Mouse (Mus musculus) heart, embryonic 15.5 days (tissue): ENCODE data around the gene Foxp4. TPM values are rescaled to one million over a fixed set of nuclear protein-coding genes. Genes with fewer than 3 reads are reported as not detected.

Source experiments
- ATAC-seq: fragments of 200-750 bp; cut with Nextera tagmentation; replicated peaks from 2 replicates; pipeline ENCODE4 v1.8.0; 2017; ENCODE audit warnings: low read depth, moderate TSS enrichment; ENCODE audit not compliant: insufficient number of reproducible peaks, insufficient read depth, low FRiP score
- H3K27ac ChIP-seq: fragments of 300-500 bp; sonication (generic); 2 replicates; pipeline ENCODE4 v1.5.1; 2015; ENCODE audit warnings: mild to moderate bottlenecking, inconsistent platforms
- H3K27me3 ChIP-seq: fragments of 300-500 bp; sonication (generic); 2 replicates; pipeline ENCODE4 v1.6.1; 2015; ENCODE audit warnings: inconsistent platforms
- H3K36me3 ChIP-seq: fragments of 300-500 bp; sonication (generic); 2 replicates; pipeline ENCODE4 v1.6.1; 2015; ENCODE audit warnings: mild to moderate bottlenecking, inconsistent platforms
- H3K4me1 ChIP-seq: fragments of 300-500 bp; sonication (generic); replicated peaks from 2 replicates; pipeline ENCODE4 v1.6.1; 2015; ENCODE audit warnings: inconsistent platforms
- H3K4me2 ChIP-seq: fragments of 300-500 bp; sonication (generic); 2 replicates; pipeline ENCODE4 v1.6.1; 2015; ENCODE audit warnings: inconsistent platforms, mild to moderate bottlenecking, moderate library complexity
- H3K4me3 ChIP-seq: fragments of 300-500 bp; sonication (generic); 2 replicates; pipeline ENCODE4 v1.5.1; 2015; ENCODE audit warnings: mild to moderate bottlenecking, inconsistent platforms
- H3K9ac ChIP-seq: fragments of 300-500 bp; sonication (generic); 2 replicates; pipeline ENCODE4 v1.6.1; 2015; ENCODE audit warnings: mild to moderate bottlenecking, inconsistent platforms
- H3K9me3 ChIP-seq: fragments of 300-500 bp; sonication (generic); replicated peaks from 2 replicates; pipeline ENCODE4 v1.6.1; 2016; ENCODE audit warnings: inconsistent platforms
- WGBS: fragments of 180-500 bp; shearing (Covaris S2); methylation state at CpG from one replicate; pipeline ENCODE4 v1.1.7; 2015; ENCODE audit warnings: mixed read lengths; 5-methylcytosine and 5-hydroxymethylcytosine counted together
- polyA plus RNA-seq: library from polyadenylated mRNA; unstranded; fragments of >200 nt; fragmentation: Nextera tagmentation; extraction: Ambion mirVana; gene quantifications from 2 replicates; pipeline ENCODE4 v1.2.1, GENCODE M21; 2015

The Foxp4 gene
- polyA plus RNA-seq = 6.4 and 11.1 TPM in 2 replicates

- Histone ChIP-seq H3K27ac (peak within 1 kb of the TSS; percentile 98), H3K4me3 (peak within 1 kb of the TSS; percentile 90), H3K4me1 (peaks cover 34% of the 10 kb centered on the region), H3K4me2 (peak within 1 kb of the TSS; percentile 97), H3K36me3 (no peaks in the 10 kb centered on the region), H3K27me3 (peaks cover 9% of the 10 kb centered on the region), H3K9ac (peak within 1 kb of the TSS; percentile 91), H3K9me3 (no peaks in the 10 kb centered on the region)
- ATAC-seq = peak; percentile 88
- WGBS = under 1% methylated on average over 88 of the region's 91 CpGs
These were observed at the start of gene Foxp4 for GRCm38 (mm10) chr17:47924383-47925339. Foxp4 (minus strand) TSS chr17:47924645.

GRCm38 (mm10) chr17:47973563-47974472 is 49.4 kb upstream of the Foxp4 start:
- H3K27ac ChIP-seq = peak overlapping the region; percentile 87
- H3K27me3 ChIP-seq = no peaks in the 10 kb centered on the region
- peak overlapping the region; percentile 53 for H3K9ac ChIP-seq
- 2% methylated on average over 61 of the region's 61 CpGs for WGBS
- H3K4me2 ChIP-seq = peak overlapping the region; percentile 89
- H3K4me3 ChIP-seq = peak overlapping the region; percentile 53
- peak; percentile 61 for ATAC-seq
- no peaks in the 10 kb centered on the region for H3K36me3 ChIP-seq
- H3K4me1 ChIP-seq = peaks cover 46% of the 10 kb centered on the region
- H3K9me3 ChIP-seq = no peaks in the 10 kb centered on the region

- WGBS = 45% methylated on average over 10 of the region's 12 CpGs
- no peak overlapping the region for H3K4me2 ChIP-seq
- H3K27me3 ChIP-seq = no peaks in the 10 kb centered on the region
- H3K27ac ChIP-seq = no peak overlapping the region
- no peaks in the 10 kb centered on the region for H3K36me3 ChIP-seq
- no peak overlapping the region for H3K4me3 ChIP-seq
- no peaks in the 10 kb centered on the region for H3K4me1 ChIP-seq
- H3K9ac ChIP-seq = no peak overlapping the region
- ATAC-seq = no peak
- H3K9me3 ChIP-seq = no peaks in the 10 kb centered on the region
These were observed 41.5 kb upstream of the Foxp4 start for GRCm38 (mm10) chr17:47965885-47966505.

- Histone ChIP-seq H3K27ac (no peak overlapping the region), H3K4me2 (no peak overlapping the region), H3K4me1 (peaks cover 15% of the 10 kb centered on the region), H3K9ac (no peak overlapping the region), H3K9me3 (no peaks in the 10 kb centered on the region), H3K36me3 (no peaks in the 10 kb centered on the region), H3K4me3 (no peak overlapping the region), H3K27me3 (0 out of 2 replicates have a peak, but pooled peaks cover 4% of the 10 kb centered on the region)
- 35% methylated on average over 10 of the region's 10 CpGs for WGBS
- no peak for ATAC-seq
These were observed 33.8 kb upstream of the Foxp4 start for GRCm38 (mm10) chr17:47958046-47958790.

GRCm38 (mm10) chr17:47956486-47956885 is 32.0 kb upstream of the Foxp4 start:
- Histone ChIP-seq H3K4me3 (no peak overlapping the region), H3K4me2 (no peak overlapping the region), H3K27me3 (peaks cover 10% of the 10 kb centered on the region; the same call in 1 of the 2 replicates), H3K4me1 (peaks cover 24% of the 10 kb centered on the region), H3K9ac (no peak overlapping the region), H3K27ac (no peak overlapping the region), H3K36me3 (no peaks in the 10 kb centered on the region), H3K9me3 (no peaks in the 10 kb centered on the region)
- 95% methylated on average over 8 of the region's 8 CpGs for WGBS
- no peak for ATAC-seq

GRCm38 (mm10) chr17:47955054-47955741 is 30.8 kb upstream of the Foxp4 start:
- Histone ChIP-seq H3K4me1 (peaks cover 24% of the 10 kb centered on the region), H3K4me2 (no peak overlapping the region), H3K4me3 (no peak overlapping the region), H3K27me3 (peaks cover 10% of the 10 kb centered on the region; the same call in 1 of the 2 replicates), H3K27ac (peak overlapping the region; percentile 44), H3K9ac (no peak overlapping the region), H3K36me3 (no peaks in the 10 kb centered on the region), H3K9me3 (no peaks in the 10 kb centered on the region)
- ATAC-seq = peak; percentile 47; the same call in 1 of the 2 replicates
- WGBS = 28% methylated on average over 12 of the region's 12 CpGs

- no peak overlapping the region for H3K27ac ChIP-seq
- no peak overlapping the region for H3K9ac ChIP-seq
- peaks cover 10% of the 10 kb centered on the region; the same call in 1 of the 2 replicates for H3K27me3 ChIP-seq
- WGBS = 49% methylated on average over 5 of the region's 5 CpGs
- peaks cover 23% of the 10 kb centered on the region for H3K4me1 ChIP-seq
- no peak for ATAC-seq
- no peaks in the 10 kb centered on the region for H3K36me3 ChIP-seq
- no peak overlapping the region for H3K4me3 ChIP-seq
- H3K9me3 ChIP-seq = no peaks in the 10 kb centered on the region
- no peak overlapping the region for H3K4me2 ChIP-seq
These were observed 28.8 kb upstream of the Foxp4 start for GRCm38 (mm10) chr17:47953231-47953630.

DNA sequence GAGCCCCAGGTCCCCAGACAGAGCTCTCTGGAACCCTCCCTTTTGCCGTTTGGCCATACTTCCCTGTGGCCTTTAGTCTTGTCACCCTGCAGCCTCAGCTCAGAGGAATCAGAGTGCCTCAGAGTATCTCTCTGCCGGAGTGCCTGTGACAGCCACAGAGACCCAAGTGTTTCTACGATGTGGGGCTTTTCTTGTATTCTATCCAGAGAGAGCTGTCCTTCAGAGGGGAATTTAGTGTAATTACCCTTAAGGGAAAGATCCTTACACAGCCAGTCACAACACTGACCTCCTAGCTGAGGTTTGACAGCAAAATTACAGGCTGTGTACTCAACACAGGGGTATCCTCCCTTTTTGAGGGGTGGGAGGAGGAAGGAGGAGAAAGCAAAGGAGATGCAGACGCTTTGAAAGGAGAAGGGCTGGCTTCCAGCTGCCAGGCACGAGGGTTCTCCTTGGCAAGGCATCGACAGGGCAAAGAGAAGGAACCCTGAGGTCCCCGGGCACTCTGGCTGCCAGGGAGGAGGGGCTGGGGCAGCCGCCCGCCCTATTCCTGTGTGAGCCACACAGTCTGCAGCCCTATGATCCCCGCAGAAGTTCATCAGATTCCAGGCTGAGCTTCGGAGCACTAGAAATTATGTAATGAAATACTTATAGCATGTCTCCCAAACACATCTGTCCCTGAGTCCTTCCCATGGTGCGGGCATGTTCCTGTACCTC is 28.1 kb upstream of the Foxp4 start:
- H3K4me3 ChIP-seq = no peak overlapping the region

GRCm38 (mm10) chr17:47951452-47951851 is 27.0 kb upstream of the Foxp4 start:
- H3K9ac ChIP-seq = no peak overlapping the region
- H3K9me3 ChIP-seq = no peaks in the 10 kb centered on the region
- no peak overlapping the region for H3K4me3 ChIP-seq
- peaks cover 23% of the 10 kb centered on the region for H3K4me1 ChIP-seq
- no peak overlapping the region for H3K4me2 ChIP-seq
- H3K36me3 ChIP-seq = no peaks in the 10 kb centered on the region
- 82% methylated on average over 13 of the region's 13 CpGs for WGBS
- H3K27me3 ChIP-seq = peaks cover 10% of the 10 kb centered on the region; the same call in 1 of the 2 replicates
- no peak for ATAC-seq
- no peak overlapping the region for H3K27ac ChIP-seq

More for the DNA sequence above, 28.1 kb upstream of the Foxp4 start:
- Histone ChIP-seq H3K36me3 (no peaks in the 10 kb centered on the region), H3K4me2 (no peak overlapping the region), H3K9me3 (no peaks in the 10 kb centered on the region), H3K9ac (no peak overlapping the region), H3K27ac (no peak overlapping the region), H3K4me1 (peaks cover 19% of the 10 kb centered on the region), H3K27me3 (peaks cover 10% of the 10 kb centered on the region; the same call in 1 of the 2 replicates)
- no peak for ATAC-seq
- WGBS = 26% methylated on average over 12 of the region's 12 CpGs
